Mouse (Mus musculus): ENCODE measurements around the gene Fyb. TPM values are rescaled to one million over a fixed set of nuclear protein-coding genes. Genes with fewer than 3 reads are reported as not detected.

Gene Fyb
- polyA plus RNA-seq, 1 experiment = 5.7 TPM

DNA sequence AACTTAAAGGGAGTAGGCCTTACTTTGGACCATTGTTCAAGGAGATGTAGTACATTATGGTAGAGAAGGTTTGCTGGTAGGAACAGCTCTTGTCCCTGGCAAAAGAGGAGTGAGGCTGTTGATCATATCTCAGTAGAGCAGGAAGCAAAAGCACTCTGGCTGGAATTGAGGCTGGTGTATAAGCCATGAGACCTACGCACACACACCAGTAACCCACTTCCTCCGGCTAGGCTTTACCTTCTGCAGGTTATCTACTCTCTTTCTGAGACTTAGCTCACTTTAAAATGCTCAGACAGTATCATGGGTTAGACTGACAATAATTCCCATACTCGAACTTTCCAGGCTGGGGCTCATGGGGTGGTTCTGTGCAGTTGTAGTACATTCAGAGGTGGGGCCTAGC is 2.7 kb downstream of the Fyb start:
- no peaks in the 10 kb centered on the region for H3K4me1 ChIP-seq (ENCODE audit: control insufficient read depth, insufficient read depth, low read length)
- H3K27ac ChIP-seq (ENCODE audit: insufficient read depth, low read length) = no peak overlapping the region
- no peak overlapping the region for H3K4me3 ChIP-seq (ENCODE audit: insufficient read depth, low read length)
- no peak for TF ChIP-seq POLR2A (IDR thresholded peaks at IDR 0.05; ENCODE audit: low read depth, low read length)
- TF ChIP-seq CTCF (IDR thresholded peaks at IDR 0.05; ENCODE audit: borderline replicate concordance, insufficient read depth, low read length) = no peak

DNA sequence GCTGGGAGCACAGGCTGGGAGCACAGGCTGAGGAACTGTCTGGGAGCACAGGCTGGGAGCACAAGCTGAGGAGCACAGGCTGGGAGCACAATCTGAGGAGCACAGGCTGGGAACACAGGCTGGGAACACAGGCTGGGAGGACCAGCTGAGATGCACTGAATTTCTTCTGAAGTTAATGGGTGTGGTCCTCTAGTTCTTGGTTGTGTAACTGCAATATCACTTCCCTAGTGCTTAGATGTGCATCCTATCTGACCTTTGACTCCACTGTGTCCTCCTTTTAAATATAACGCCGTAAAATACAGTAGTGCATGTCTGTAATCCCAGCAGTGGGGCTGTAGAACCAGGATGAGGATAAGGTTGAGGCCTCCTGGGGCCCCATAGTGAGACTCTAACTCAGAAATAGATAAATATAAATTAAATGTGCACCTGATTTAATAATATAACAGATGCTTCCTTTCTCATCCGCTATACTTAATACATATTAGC is 11.2 kb downstream of the Fyb start:
- H3K4me1 ChIP-seq (ENCODE audit: control insufficient read depth, insufficient read depth, low read length) = no peaks in the 10 kb centered on the region
- no peak overlapping the region for H3K4me3 ChIP-seq (ENCODE audit: insufficient read depth, low read length)
- TF ChIP-seq CTCF (IDR thresholded peaks at IDR 0.05; ENCODE audit: borderline replicate concordance, insufficient read depth, low read length) (no peak), POLR2A (IDR thresholded peaks at IDR 0.05; ENCODE audit: low read depth, low read length) (no peak)
- no peak overlapping the region for H3K27ac ChIP-seq (ENCODE audit: insufficient read depth, low read length)

DNA sequence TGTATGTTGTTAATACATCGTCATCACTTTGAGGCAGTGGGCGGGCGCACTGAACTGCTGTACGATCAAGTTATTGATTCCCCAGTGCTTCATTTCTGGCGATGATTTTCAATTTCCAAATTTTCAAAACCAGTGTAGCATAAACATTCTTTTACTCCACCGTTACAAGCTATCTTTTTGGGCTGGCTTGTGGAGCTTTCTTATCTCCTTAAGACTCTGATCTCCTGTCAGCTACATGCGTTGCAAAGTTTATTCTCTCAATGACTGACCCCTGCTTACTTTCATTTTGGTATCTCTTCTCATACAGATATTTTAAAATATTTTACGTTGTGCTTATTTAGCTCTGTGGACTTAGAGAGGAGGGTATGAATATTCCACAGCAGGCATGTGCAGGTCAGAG is 11.9 kb downstream of the Fyb start:
- Histone ChIP-seq H3K4me1 (ENCODE audit: control insufficient read depth, insufficient read depth, low read length) (no peaks in the 10 kb centered on the region), H3K27ac (ENCODE audit: insufficient read depth, low read length) (no peak overlapping the region), H3K4me3 (ENCODE audit: insufficient read depth, low read length) (no peak overlapping the region)
- TF ChIP-seq POLR2A (IDR thresholded peaks at IDR 0.05; ENCODE audit: low read depth, low read length) (no peak), CTCF (IDR thresholded peaks at IDR 0.05; ENCODE audit: borderline replicate concordance, insufficient read depth, low read length) (no peak)

DNA sequence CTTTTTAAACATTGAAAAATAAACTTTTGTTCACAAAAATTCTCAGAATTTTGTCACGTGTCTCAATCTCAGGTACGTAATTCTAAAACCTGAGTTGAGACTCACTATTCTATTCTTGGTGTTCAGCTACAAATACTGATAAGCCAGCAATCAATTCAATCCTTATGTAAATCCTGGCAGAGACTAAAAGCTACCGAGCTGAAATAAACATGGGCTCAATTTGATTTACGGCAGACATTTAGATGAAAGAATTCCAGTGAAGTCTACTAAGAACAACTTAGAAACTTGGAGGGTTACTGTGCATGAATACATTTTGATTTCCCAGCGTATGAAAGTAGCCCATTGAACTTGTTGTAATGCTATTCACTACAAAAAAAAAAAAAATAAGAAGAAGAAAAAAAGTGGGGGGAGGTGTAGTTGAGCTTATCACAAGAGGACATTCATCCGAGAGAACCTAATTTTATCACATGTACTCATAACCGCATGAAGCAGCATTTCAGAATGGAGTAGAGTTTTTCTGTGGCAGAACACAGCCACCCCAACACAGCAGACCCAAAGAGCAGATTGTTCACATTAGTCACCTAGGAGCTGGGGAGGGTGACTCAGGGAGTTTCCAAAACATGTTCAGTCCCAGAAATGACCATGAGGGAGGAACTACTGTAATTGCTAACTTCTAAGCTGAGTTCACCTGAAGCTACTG is 17.1 kb downstream of the Fyb start:
- no peak overlapping the region for H3K4me3 ChIP-seq (ENCODE audit: insufficient read depth, low read length)
- H3K4me1 ChIP-seq (ENCODE audit: control insufficient read depth, insufficient read depth, low read length) = peaks cover 9% of the 10 kb centered on the region; the same call in 1 of the 2 replicates
- H3K27ac ChIP-seq (ENCODE audit: insufficient read depth, low read length) = peak overlapping the region; percentile 34; the same call in 1 of the 2 replicates
- TF ChIP-seq POLR2A (IDR thresholded peaks at IDR 0.05; ENCODE audit: low read depth, low read length) = no peak
- TF ChIP-seq CTCF (IDR thresholded peaks at IDR 0.05; ENCODE audit: borderline replicate concordance, insufficient read depth, low read length) = no peak

DNA sequence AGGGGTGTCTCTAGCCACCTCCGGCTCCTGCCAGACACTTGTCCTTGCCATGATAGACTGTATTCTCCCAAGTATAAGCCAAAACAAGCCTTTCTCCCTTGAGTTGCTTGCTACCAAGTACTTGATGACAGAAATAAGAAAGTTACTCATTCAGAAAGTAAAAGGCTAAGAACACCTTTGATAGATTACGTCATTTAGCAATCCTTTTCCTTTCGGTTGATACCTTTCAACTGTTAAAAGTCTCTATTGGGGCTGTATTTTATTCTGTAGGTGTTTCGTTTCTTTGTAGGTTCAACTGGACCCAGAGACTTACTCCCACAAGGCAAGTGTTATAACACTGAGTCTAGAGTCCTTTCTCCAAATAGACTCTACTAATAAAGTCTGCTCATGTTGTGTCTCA is 26.3 kb downstream of the Fyb start:
- H3K4me3 ChIP-seq (ENCODE audit: insufficient read depth, low read length) = no peak overlapping the region
- TF ChIP-seq CTCF (IDR thresholded peaks at IDR 0.05; ENCODE audit: borderline replicate concordance, insufficient read depth, low read length) = no peak
- H3K27ac ChIP-seq (ENCODE audit: insufficient read depth, low read length) = no peak overlapping the region
- H3K4me1 ChIP-seq (ENCODE audit: control insufficient read depth, insufficient read depth, low read length) = no peaks in the 10 kb centered on the region

DNA sequence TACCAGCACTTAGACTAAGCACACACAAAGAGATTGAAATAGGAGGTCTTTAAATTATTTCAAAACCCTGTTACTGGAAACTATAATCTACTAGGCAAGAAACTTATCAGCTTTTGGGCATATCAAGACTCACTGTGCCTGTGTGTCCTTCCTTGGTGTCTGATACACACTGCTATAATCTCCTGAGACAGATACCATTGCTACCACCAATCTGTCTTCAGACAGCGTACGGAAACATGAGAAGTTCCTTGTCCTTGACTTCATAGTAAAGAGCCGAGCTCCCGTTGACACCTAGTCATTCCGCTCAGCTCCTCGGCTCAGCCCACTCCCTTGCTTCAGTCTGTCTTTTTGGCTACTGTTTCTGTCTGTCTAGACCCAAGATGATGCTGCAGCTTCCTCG is 29.2 kb downstream of the Fyb start:
- H3K4me3 ChIP-seq (ENCODE audit: insufficient read depth, low read length) = no peak overlapping the region
- no peaks in the 10 kb centered on the region for H3K4me1 ChIP-seq (ENCODE audit: control insufficient read depth, insufficient read depth, low read length)
- no peak for TF ChIP-seq POLR2A (IDR thresholded peaks at IDR 0.05; ENCODE audit: low read depth, low read length)
- TF ChIP-seq CTCF (IDR thresholded peaks at IDR 0.05; ENCODE audit: borderline replicate concordance, insufficient read depth, low read length) = no peak
- no peak overlapping the region for H3K27ac ChIP-seq (ENCODE audit: insufficient read depth, low read length)

DNA sequence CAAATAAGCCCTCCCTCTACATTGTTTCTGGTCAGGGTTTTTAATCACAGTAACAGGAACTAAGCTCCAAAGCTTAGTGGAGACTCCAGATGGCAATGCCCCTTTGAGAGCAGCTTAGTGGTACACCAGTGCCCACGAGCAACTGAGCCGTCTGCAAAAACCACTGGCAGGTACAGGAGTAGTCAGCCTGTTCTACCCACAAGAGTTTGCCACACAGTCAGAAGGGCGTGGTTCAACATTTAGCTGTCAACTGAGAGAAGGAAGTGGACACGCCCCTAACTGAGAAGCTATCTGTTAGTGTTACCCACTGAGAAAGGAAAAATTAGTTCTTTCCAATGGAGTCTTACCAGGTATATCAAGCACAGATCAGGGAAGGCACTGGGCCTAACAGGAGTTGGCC is 32.1 kb downstream of the Fyb start:
- TF ChIP-seq POLR2A (IDR thresholded peaks at IDR 0.05; ENCODE audit: low read depth, low read length) = no peak
- no peak for TF ChIP-seq CTCF (IDR thresholded peaks at IDR 0.05; ENCODE audit: borderline replicate concordance, insufficient read depth, low read length)
- Histone ChIP-seq H3K27ac (ENCODE audit: insufficient read depth, low read length) (no peak overlapping the region), H3K4me3 (ENCODE audit: insufficient read depth, low read length) (no peak overlapping the region), H3K4me1 (ENCODE audit: control insufficient read depth, insufficient read depth, low read length) (peaks cover 2% of the 10 kb centered on the region; the same call in 1 of the 2 replicates)

DNA sequence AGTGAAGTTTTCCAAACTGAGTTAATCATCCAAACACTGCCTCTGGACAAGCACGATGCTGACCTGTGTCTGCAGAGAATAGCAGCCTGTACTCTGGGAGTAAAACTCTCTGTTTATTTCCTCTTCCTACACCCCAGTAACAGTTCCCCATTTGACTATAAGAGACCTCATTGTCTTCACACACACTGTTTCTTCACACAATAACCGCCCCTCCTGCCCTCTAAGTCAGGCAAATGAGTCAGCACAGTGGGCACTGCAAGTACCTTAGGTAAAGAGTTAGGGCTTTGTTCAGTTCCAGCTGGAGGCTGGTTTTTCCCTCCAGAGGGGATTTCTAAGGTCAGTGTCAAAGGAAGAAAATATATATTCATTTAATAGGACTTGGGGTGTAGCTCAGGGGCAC is 32.9 kb downstream of the Fyb start:
- Histone ChIP-seq H3K27ac (ENCODE audit: insufficient read depth, low read length) (no peak overlapping the region), H3K4me1 (ENCODE audit: control insufficient read depth, insufficient read depth, low read length) (peaks cover 3% of the 10 kb centered on the region; the same call in 1 of the 2 replicates), H3K4me3 (ENCODE audit: insufficient read depth, low read length) (no peak overlapping the region)
- TF ChIP-seq CTCF (IDR thresholded peaks at IDR 0.05; ENCODE audit: borderline replicate concordance, insufficient read depth, low read length) (no peak), POLR2A (IDR thresholded peaks at IDR 0.05; ENCODE audit: low read depth, low read length) (no peak)

DNA sequence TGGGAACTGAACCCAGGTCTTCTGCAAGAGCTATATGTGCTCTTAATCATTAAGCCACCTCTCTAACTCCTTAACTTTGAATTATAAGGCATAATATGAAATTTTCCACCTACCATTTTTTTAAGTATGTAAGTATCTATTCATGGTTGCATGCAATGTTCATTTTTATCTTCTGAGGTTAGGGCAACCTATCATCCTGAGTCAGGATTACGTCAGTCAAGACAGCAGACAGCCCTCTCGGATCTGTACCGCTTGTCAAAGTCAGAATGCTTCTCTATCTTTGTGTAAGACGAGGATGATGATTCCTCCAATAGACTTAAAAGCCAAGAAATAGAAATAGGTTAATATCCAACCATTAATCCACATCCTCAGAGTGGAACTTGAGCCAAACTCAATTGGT is 33.6 kb downstream of the Fyb start:
- no peak for TF ChIP-seq POLR2A (IDR thresholded peaks at IDR 0.05; ENCODE audit: low read depth, low read length)
- no peak for TF ChIP-seq CTCF (IDR thresholded peaks at IDR 0.05; ENCODE audit: borderline replicate concordance, insufficient read depth, low read length)
- Histone ChIP-seq H3K4me3 (ENCODE audit: insufficient read depth, low read length) (no peak overlapping the region), H3K27ac (ENCODE audit: insufficient read depth, low read length) (no peak overlapping the region), H3K4me1 (ENCODE audit: control insufficient read depth, insufficient read depth, low read length) (peaks cover 3% of the 10 kb centered on the region; the same call in 1 of the 2 replicates)

DNA sequence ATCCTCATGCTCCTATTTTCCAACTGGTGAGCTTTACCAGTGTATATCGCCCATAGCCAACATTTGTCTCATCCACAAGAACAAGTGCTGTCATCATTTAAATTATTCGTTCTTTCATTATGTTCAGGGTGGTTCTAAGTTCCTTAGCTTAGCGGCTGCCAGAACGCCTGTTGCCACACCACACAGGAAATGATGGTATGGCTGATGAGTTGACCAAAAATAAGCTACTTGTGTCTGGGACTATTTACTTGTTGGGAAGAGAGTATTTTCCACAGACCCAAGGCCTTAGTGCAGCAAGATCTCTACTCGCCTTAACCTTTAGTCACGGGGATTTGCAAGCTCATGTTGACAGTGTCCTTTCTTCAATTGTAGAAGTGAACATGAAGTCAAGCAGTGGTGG is 34.3 kb downstream of the Fyb start:
- Histone ChIP-seq H3K4me1 (ENCODE audit: control insufficient read depth, insufficient read depth, low read length) (peaks cover 3% of the 10 kb centered on the region; the same call in 1 of the 2 replicates), H3K27ac (ENCODE audit: insufficient read depth, low read length) (no peak overlapping the region), H3K4me3 (ENCODE audit: insufficient read depth, low read length) (no peak overlapping the region)
- TF ChIP-seq CTCF (IDR thresholded peaks at IDR 0.05; ENCODE audit: borderline replicate concordance, insufficient read depth, low read length) = no peak
- TF ChIP-seq POLR2A (IDR thresholded peaks at IDR 0.05; ENCODE audit: low read depth, low read length) = no peak

Data from embryonic fibroblast, embryonic 13.5 days (primary cell).